Mouse (Mus musculus) olfactory bulb, adult 2 months (tissue): Measurements from ENCODE around the gene Apc2. TPM values are rescaled to one million over a fixed set of nuclear protein-coding genes. Genes with fewer than 3 reads are reported as not detected.
A peak's percentile ranks its signal among the peaks of the same experiment; 100 is the strongest.

Experiments used
- H3K27ac ChIP-seq: fragments of 200-500 bp; 2 replicates; pipeline ENCODE4 v1.5.1; 2012; ENCODE audit warnings: low read depth, low read length; ENCODE audit not compliant: insufficient read depth
- H3K4me1 ChIP-seq: fragments of 200-500 bp; 2 replicates; pipeline ENCODE4 v1.6.1; 2012; ENCODE audit warnings: low read length; ENCODE audit not compliant: control insufficient read depth, insufficient read depth
- H3K4me3 ChIP-seq: fragments of 200-500 bp; 2 replicates; pipeline ENCODE4 v1.5.1; 2012; ENCODE audit warnings: mild to moderate bottlenecking, low read depth, low read length, moderate library complexity; ENCODE audit not compliant: insufficient read depth
- CTCF ChIP-seq: fragments of 200-500 bp; IDR thresholded peaks from 2 replicates; pipeline ENCODE4 v1.5.1; 2012; ENCODE audit warnings: low read depth, mild to moderate bottlenecking, low read length, moderate library complexity; ENCODE audit not compliant: insufficient read depth
- POLR2A ChIP-seq: fragments of 200-500 bp; IDR thresholded peaks from 2 replicates; pipeline ENCODE4 v1.6.1; 2012; ENCODE audit warnings: mild to moderate bottlenecking, low read depth, low read length, moderate library complexity; ENCODE audit not compliant: insufficient read depth
- WGBS: fragments of 180-500 bp; shearing (Covaris S2); methylation state at CpG from one replicate; pipeline ENCODE4 v1.1.7; 2018; 5-methylcytosine and 5-hydroxymethylcytosine counted together
- polyA plus RNA-seq: library from polyadenylated mRNA; stranded (reverse); fragments of >200 nt; gene quantifications from 2 replicates; pipeline ENCODE4 v1.2.4, GENCODE M21; 2012; ENCODE audit warnings: low replicate concordance; ENCODE audit not compliant: missing spikeins, insufficient read depth, insufficient read length

Apc2 gene
- polyA plus RNA-seq, 1 experiment, result not detected

DNA sequence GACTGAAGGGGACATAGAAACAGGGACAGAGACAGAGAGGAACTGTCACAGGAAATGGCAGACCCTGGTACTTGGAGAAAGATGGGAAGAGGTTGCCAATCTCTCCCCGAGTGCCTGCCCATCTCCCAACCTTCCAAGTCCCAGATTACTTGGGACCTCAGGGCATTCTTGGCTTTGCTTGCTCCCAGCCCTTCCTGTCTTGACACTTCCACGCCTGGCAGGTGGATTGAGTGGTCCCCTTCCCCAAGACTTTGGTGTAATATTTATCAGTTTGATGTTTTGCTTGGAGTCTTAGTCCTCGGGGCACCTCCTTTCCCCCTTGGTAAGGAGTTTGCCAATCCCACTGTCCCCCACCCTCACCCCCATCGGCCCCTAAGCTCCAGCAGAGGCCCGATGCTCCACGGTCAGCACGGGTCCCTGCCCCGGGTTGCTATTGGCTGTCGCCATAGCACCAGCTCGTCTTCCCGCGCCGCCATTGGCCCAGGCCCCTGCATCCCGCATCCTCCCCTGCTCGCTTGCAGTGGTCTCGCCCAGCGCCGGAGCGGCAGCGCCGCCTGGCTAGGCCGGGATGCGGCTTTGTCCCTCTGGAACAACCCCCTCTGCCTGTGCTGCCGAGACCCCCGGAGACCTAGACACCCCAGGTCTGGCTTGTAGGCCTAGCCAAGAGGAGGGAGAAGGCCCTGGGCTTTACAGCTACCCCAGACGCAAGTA, 2.9 kb downstream of the Apc2 start:
- TF ChIP-seq POLR2A (peak; percentile 93), CTCF (no peak)
- Histone ChIP-seq H3K4me3 (peak overlapping the region; percentile 89), H3K27ac (peak overlapping the region; percentile 94), H3K4me1 (peaks cover 61% of the 10 kb centered on the region)
- WGBS, result 2% methylated on average over 26 of the region's 26 CpGs

DNA sequence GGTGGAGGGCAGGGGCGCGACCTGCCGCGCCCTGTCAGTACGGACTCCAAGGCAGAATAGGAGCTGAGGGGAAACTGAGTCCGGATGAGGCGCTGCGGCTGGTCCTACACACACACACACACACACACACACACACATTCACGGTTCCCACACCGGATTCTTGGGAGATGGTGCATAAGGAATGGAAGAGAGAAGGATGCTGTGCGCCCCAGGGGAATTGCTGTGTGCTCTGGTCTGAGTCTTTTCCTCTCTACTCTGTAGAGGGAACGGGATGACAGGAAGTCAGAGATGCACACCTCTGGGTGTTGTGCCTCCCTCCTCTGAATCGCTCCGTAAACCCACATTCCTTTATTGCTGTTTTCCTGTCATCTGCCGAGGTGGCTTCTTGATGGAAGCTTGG, 3.5 kb downstream of the Apc2 start:
- peak overlapping the region; percentile 94 for H3K27ac ChIP-seq
- TF ChIP-seq CTCF (no peak), POLR2A (no peak)
- H3K4me1 ChIP-seq, result peaks cover 58% of the 10 kb centered on the region
- peak overlapping the region; percentile 89 for H3K4me3 ChIP-seq
- 8% methylated on average over 15 of the region's 15 CpGs for WGBS

- Histone ChIP-seq H3K4me1 (peaks cover 58% of the 10 kb centered on the region), H3K27ac (peak overlapping the region; percentile 94), H3K4me3 (peak overlapping the region; percentile 89)
- WGBS, result 30% methylated on average over 10 of the region's 10 CpGs
- no peak for TF ChIP-seq CTCF
- TF ChIP-seq POLR2A, result no peak
Observed at GRCm38 (mm10) chr10:80299824-80300223, 4.0 kb downstream of the Apc2 start.

GRCm38 (mm10) chr10:80300672-80301181, 5.0 kb downstream of the Apc2 start:
- peak overlapping the region; percentile 42 for H3K4me3 ChIP-seq
- TF ChIP-seq CTCF (no peak), POLR2A (no peak)
- WGBS, result 18% methylated on average over 11 of the region's 11 CpGs
- peak overlapping the region; percentile 39; the same call in 1 of the 2 replicates for H3K27ac ChIP-seq
- H3K4me1 ChIP-seq, result peaks cover 55% of the 10 kb centered on the region

DNA sequence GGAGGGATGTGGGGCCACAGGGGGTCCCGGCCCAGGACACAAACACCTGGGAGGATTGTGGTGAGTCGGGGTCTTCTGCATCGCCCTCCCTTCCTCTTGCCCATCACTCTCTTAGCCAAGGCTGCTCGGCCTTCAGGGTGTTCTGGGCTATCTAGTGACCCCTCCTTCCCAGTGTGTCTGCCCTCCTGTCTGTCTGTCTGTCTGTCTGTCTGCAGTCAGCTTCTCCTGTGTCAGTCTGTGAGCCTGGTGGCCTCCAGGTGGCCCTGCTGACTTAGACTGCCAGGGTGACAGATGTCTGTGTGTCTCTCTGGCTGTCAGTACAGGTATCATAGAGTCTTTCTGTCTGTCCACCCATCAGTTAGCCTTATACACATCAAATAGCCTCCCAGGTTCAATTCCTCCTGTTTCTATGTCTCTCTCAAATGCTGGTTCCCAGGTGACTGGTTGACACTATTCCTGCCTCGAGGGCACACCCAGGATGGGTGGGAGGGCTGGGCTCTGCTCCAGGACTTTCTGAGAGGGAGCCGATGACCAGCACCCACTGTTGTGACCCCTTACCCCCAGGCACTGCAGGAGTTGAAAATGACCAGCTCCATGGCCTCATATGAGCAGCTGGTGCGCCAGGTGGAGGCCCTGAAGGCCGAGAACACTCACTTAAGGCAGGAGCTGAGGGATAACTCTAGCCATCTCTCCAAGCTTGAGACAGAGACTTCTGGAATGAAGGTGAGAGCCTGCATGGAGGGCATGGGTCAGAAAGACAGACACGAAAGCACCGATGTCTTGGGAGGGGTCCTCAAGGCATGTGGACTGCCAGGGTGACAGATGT, 5.7 kb downstream of the Apc2 start:
- no peak for TF ChIP-seq CTCF
- Histone ChIP-seq H3K4me1 (peaks cover 49% of the 10 kb centered on the region), H3K4me3 (peak overlapping the region; percentile 42), H3K27ac (peak overlapping the region; percentile 58)
- 59% methylated on average over 10 of the region's 10 CpGs for WGBS

DNA sequence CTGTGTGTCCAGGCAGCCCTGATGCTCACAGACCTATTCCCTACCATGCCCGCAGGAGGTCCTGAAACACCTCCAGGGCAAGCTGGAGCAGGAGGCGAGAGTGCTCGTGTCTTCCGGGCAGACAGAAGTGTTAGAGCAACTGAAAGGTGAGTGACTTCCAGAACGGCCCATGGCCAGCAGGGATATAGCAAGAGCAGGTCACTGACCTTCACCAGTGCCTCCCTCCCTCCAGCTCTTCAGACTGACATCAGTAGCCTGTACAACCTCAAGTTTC, 6.2 kb downstream of the Apc2 start:
- TF ChIP-seq POLR2A, result no peak
- TF ChIP-seq CTCF, result no peak
- Histone ChIP-seq H3K27ac (peak overlapping the region; percentile 58), H3K4me3 (0 out of 2 replicates have a peak overlapping the region, but pooled peaks have one; percentile 1), H3K4me1 (peaks cover 43% of the 10 kb centered on the region)
- WGBS, result 73% methylated on average over 5 of the region's 5 CpGs

- TF ChIP-seq POLR2A (no peak), CTCF (no peak)
- 38% methylated on average over 9 of the region's 9 CpGs for WGBS
- H3K4me1 ChIP-seq, result peaks cover 39% of the 10 kb centered on the region
- no peak overlapping the region for H3K4me3 ChIP-seq
- H3K27ac ChIP-seq, result no peak overlapping the region; the same call in 1 of the 2 replicates
Observed at GRCm38 (mm10) chr10:80302471-80302881, 6.7 kb downstream of the Apc2 start.

- TF ChIP-seq CTCF (no peak), POLR2A (no peak)
- no peak overlapping the region for H3K27ac ChIP-seq
- peaks cover 27% of the 10 kb centered on the region for H3K4me1 ChIP-seq
- WGBS, result 75% methylated on average over 12 of the region's 12 CpGs
- no peak overlapping the region for H3K4me3 ChIP-seq
Observed at GRCm38 (mm10) chr10:80304458-80304857, 8.7 kb downstream of the Apc2 start.

DNA sequence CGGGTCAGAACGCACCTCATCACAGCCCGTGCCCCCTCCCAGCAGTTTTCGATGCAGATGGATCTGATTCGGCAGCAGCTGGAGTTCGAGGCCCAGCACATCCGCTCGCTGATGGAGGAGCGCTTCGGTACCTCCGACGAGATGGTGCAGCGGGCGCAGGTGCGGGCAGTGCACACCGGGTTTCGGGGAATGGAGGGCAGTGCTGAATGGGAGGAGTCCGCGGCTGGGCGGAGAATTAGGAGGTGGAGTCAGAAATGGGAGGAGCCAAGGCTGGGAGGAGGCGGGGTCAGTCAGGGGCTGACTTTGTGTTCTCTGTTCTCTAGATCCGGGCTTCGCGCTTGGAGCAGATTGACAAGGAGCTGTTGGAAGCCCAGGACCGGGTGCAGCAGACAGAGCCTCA, 9.1 kb downstream of the Apc2 start:
- peaks cover 23% of the 10 kb centered on the region for H3K4me1 ChIP-seq
- 54% methylated on average over 25 of the region's 25 CpGs for WGBS
- TF ChIP-seq CTCF (no peak), POLR2A (no peak)
- H3K4me3 ChIP-seq, result no peak overlapping the region
- H3K27ac ChIP-seq, result no peak overlapping the region
